Mouse (Mus musculus) C2C12 (cell line): Measurements from ENCODE around the gene Slc22a7. TPM values are rescaled to one million over a fixed set of nuclear protein-coding genes. Genes with fewer than 3 reads are reported as not detected.

Experiments
- H3K27me3 ChIP-seq: one replicate; pipeline ENCODE4 v1.6.1; 2011; ENCODE audit not compliant: control insufficient read depth, insufficient read depth, insufficient read length
- H3K36me3 ChIP-seq: one replicate; pipeline ENCODE4 v1.6.1; 2011; ENCODE audit not compliant: control insufficient read depth, insufficient read depth
- H3K4me3 ChIP-seq: one replicate; pipeline ENCODE4 v1.5.1; 2011; ENCODE audit warnings: mild to moderate bottlenecking, control low read depth; ENCODE audit not compliant: poor library complexity, insufficient read depth, severe bottlenecking
- H3K79me2 ChIP-seq: one replicate; pipeline ENCODE4 v1.6.1; 2011; ENCODE audit not compliant: control insufficient read depth, insufficient read depth
- H3K79me3 ChIP-seq: one replicate; pipeline ENCODE4 v1.6.1; 2011; ENCODE audit warnings: low read depth, control low read depth
- H3ac ChIP-seq: one replicate; pipeline ENCODE3; 2011; ENCODE audit warnings: low read depth; ENCODE audit not compliant: control insufficient read depth, insufficient read length
- CEBPB ChIP-seq: IDR thresholded peaks from one replicate; pipeline ENCODE4 v1.6.1; 2011; ENCODE audit warnings: low read depth, mild to moderate bottlenecking, control low read depth, moderate library complexity
- CTCF ChIP-seq: IDR thresholded peaks from one replicate; pipeline ENCODE4 v1.5.1; 2011; ENCODE audit not compliant: control insufficient read depth, insufficient read depth, insufficient read length
- FOSL1 ChIP-seq: IDR thresholded peaks from one replicate; pipeline ENCODE4 v1.8.0; 2011; ENCODE audit warnings: mild to moderate bottlenecking, low read length; ENCODE audit not compliant: poor library complexity, insufficient read depth, severe bottlenecking
- MAX ChIP-seq: IDR thresholded peaks from one replicate; pipeline ENCODE4 v1.6.1; 2011; ENCODE audit warnings: mild to moderate bottlenecking, control low read depth
- MYOD1 ChIP-seq: IDR thresholded peaks from one replicate; pipeline ENCODE4 v1.6.1; 2011; ENCODE audit warnings: low read depth; ENCODE audit not compliant: control insufficient read depth, insufficient read length
- MYOG ChIP-seq: IDR thresholded peaks from one replicate; pipeline ENCODE4 v1.6.1; 2011; ENCODE audit not compliant: control insufficient read depth, insufficient read length; ENCODE audit errors: extremely low read depth
- USF1 ChIP-seq: IDR thresholded peaks from one replicate; pipeline ENCODE4 v1.6.1; 2011; ENCODE audit warnings: low read depth, mild to moderate bottlenecking, control low read depth, moderate library complexity
- polyA plus RNA-seq: library from polyadenylated mRNA; unstranded; fragments of >200 nt; fragmentation: generic; extraction: Trizol; gene quantifications from one replicate; pipeline ENCODE4 v1.2.1, GENCODE M21; 2012; ENCODE audit warnings: missing spikeins

Gene Slc22a7
- polyA plus RNA-seq, 1 experiment = not detected

GRCm38 (mm10) chr17:46477286-46477685 lies 39.0 kb upstream of the Slc22a7 start:
- Histone ChIP-seq H3K27me3 (peaks cover 80% of the 10 kb centered on the region), H3K4me3 (no peak overlapping the region), H3ac (no peak overlapping the region), H3K79me3 (no peaks in the 10 kb centered on the region), H3K36me3 (no peaks in the 10 kb centered on the region), H3K79me2 (no peaks in the 10 kb centered on the region)
- TF ChIP-seq MYOD1 (no peak), USF1 (no peak), FOSL1 (no peak), CEBPB (no peak), CTCF (no peak), MAX (no peak), MYOG (no peak)

- Histone ChIP-seq H3K27me3 (peaks cover 80% of the 10 kb centered on the region), H3K4me3 (no peak overlapping the region), H3K79me2 (no peaks in the 10 kb centered on the region), H3K36me3 (no peaks in the 10 kb centered on the region), H3K79me3 (no peaks in the 10 kb centered on the region), H3ac (no peak overlapping the region)
- TF ChIP-seq CEBPB (no peak), FOSL1 (no peak), MAX (no peak), CTCF (no peak), MYOG (no peak)
Observed at GRCm38 (mm10) chr17:46476601-46477000, 38.3 kb upstream of the Slc22a7 start.

GRCm38 (mm10) chr17:46467830-46468229 lies 29.6 kb upstream of the Slc22a7 start:
- Histone ChIP-seq H3K4me3 (no peak overlapping the region), H3K27me3 (peaks cover 85% of the 10 kb centered on the region), H3K36me3 (no peaks in the 10 kb centered on the region), H3ac (no peak overlapping the region), H3K79me3 (no peaks in the 10 kb centered on the region), H3K79me2 (no peaks in the 10 kb centered on the region)
- TF ChIP-seq USF1 (no peak), MAX (no peak), CEBPB (no peak), CTCF (no peak), FOSL1 (no peak), MYOD1 (no peak)

- TF ChIP-seq FOSL1 (no peak), CTCF (no peak), USF1 (no peak), MAX (no peak), MYOD1 (no peak), MYOG (no peak), CEBPB (no peak)
Observed at GRCm38 (mm10) chr17:46462226-46462625, 24.0 kb upstream of the Slc22a7 start.

GRCm38 (mm10) chr17:46461347-46461746 lies 23.1 kb upstream of the Slc22a7 start:
- peaks cover 79% of the 10 kb centered on the region for H3K27me3 ChIP-seq
- no peaks in the 10 kb centered on the region for H3K36me3 ChIP-seq
- TF ChIP-seq MYOG (no peak), CEBPB (no peak), USF1 (no peak), MYOD1 (no peak), MAX (no peak)
- H3K4me3 ChIP-seq = no peak overlapping the region
- H3K79me2 ChIP-seq = no peaks in the 10 kb centered on the region
- no peaks in the 10 kb centered on the region for H3K79me3 ChIP-seq
- H3ac ChIP-seq = no peak overlapping the region

More at GRCm38 (mm10) chr17:46462226-46462625, 24.0 kb upstream of the Slc22a7 start:
- peaks cover 83% of the 10 kb centered on the region for H3K27me3 ChIP-seq
- no peak overlapping the region for H3ac ChIP-seq
- H3K36me3 ChIP-seq = no peaks in the 10 kb centered on the region
- H3K4me3 ChIP-seq = no peak overlapping the region
- no peaks in the 10 kb centered on the region for H3K79me2 ChIP-seq
- no peaks in the 10 kb centered on the region for H3K79me3 ChIP-seq

- H3K4me3 ChIP-seq = no peak overlapping the region
- peaks cover 79% of the 10 kb centered on the region for H3K27me3 ChIP-seq
- H3ac ChIP-seq = no peak overlapping the region
- TF ChIP-seq MYOD1 = no peak
- TF ChIP-seq CEBPB = no peak
- TF ChIP-seq MAX = no peak
- TF ChIP-seq CTCF = no peak
- TF ChIP-seq USF1 = no peak
- TF ChIP-seq FOSL1 = no peak
- TF ChIP-seq MYOG = no peak
- no peaks in the 10 kb centered on the region for H3K79me2 ChIP-seq
- no peaks in the 10 kb centered on the region for H3K36me3 ChIP-seq
- no peaks in the 10 kb centered on the region for H3K79me3 ChIP-seq
Observed at GRCm38 (mm10) chr17:46460673-46461072, 22.4 kb upstream of the Slc22a7 start.
